Mouse (Mus musculus) midbrain, embryonic 10.5 days (tissue): ENCODE measurements around the gene Pax9. TPM values are rescaled to one million over a fixed set of nuclear protein-coding genes. Genes with fewer than 3 reads are reported as not detected.

Source experiments
- DNase-seq: peaks from one replicate; pipeline ENCODE4 v3.0.0-alpha.2; 2017; ENCODE audit warnings: low spot score
- H3K27ac ChIP-seq: fragments of 300-500 bp; sonication (generic); replicated peaks from 2 replicates; pipeline ENCODE4 v1.5.1; 2016; ENCODE audit warnings: mild to moderate bottlenecking
- H3K27me3 ChIP-seq: fragments of 300-500 bp; sonication (generic); 2 replicates; pipeline ENCODE4 v1.6.1; 2016; ENCODE audit warnings: low read depth, mild to moderate bottlenecking; ENCODE audit not compliant: poor library complexity, severe bottlenecking
- H3K36me3 ChIP-seq: fragments of 300-500 bp; sonication (generic); 2 replicates; pipeline ENCODE4 v1.6.1; 2016; ENCODE audit warnings: mild to moderate bottlenecking, moderate library complexity
- H3K4me1 ChIP-seq: fragments of 300-500 bp; sonication (generic); 2 replicates; pipeline ENCODE4 v1.6.1; 2016
- H3K4me3 ChIP-seq: fragments of 300-500 bp; sonication (generic); 2 replicates; pipeline ENCODE4 v1.5.1; 2016; ENCODE audit warnings: mild to moderate bottlenecking, moderate library complexity
- H3K9me3 ChIP-seq: fragments of 300-500 bp; sonication (generic); replicated peaks from 2 replicates; pipeline ENCODE4 v1.6.1; 2016; ENCODE audit warnings: mild to moderate bottlenecking
- WGBS: fragments of 180-500 bp; shearing (Covaris S2); methylation state at CpG from one replicate; pipeline ENCODE4 v1.1.7; 2016; 5-methylcytosine and 5-hydroxymethylcytosine counted together
- polyA plus RNA-seq: library from polyadenylated mRNA; unstranded; fragments of >200 nt; fragmentation: Nextera tagmentation; extraction: Ambion mirVana; gene quantifications from 2 replicates; pipeline ENCODE4 v1.2.1, GENCODE M21; 2016

The Pax9 gene
- polyA plus RNA-seq, 1 experiment from 2014 or later, result 0.63 TPM

DNA sequence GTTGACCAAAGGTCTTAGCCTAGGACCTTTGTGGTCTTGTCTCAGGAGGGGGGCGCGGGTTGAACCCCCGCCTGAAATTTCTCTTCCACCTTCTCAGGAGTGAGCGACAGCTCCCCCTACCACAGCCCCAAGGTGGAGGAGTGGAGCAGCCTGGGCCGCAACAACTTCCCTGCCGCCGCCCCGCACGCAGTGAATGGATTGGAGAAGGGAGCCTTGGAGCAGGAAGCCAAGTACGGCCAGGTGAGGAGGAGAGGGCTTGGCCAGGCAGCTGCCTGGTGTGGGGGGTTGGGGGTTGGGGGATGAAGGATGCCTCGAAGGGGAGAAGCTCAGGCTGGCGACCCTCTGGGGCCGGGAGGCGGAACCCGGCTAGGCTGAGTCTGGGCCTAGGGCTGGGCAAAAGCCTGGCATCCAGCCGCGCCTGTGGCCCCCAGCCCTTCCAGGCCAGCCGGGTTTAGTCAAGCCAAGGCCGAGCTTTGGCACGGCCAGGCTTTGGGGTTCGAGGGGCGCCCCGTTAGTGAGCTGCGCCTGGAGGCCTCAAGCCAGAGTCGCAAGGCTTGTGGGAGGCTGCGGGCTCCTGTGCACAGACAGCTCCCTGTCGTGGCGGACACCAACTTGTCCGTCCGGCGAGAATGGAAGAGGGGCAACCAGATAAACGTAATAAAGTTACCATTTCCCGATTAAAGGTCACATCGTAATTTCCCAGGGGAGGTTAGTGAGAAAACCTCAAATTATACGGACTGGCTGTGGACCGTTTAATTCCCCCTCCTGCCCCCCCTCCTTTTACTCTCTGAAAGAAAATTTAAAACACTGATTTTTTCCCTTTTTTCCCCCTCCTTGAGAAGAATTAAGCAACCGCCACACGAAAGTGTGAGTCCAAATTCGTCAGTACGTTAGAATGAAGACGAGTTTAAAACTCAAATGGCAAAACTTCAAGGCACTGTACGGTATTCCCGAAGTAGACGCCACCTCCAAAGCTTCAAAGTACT lies 8.6 kb downstream of the Pax9 start:
- Histone ChIP-seq H3K9me3 (no peaks in the 10 kb centered on the region), H3K36me3 (no peaks in the 10 kb centered on the region), H3K27ac (no peak overlapping the region), H3K4me3 (peak overlapping the region; percentile 29; the same call in 1 of the 2 replicates), H3K27me3 (peaks cover 100% of the 10 kb centered on the region), H3K4me1 (peaks cover 43% of the 10 kb centered on the region)
- WGBS, result 2% methylated on average over 44 of the region's 44 CpGs
- peak; percentile 68 for DNase-seq

DNA sequence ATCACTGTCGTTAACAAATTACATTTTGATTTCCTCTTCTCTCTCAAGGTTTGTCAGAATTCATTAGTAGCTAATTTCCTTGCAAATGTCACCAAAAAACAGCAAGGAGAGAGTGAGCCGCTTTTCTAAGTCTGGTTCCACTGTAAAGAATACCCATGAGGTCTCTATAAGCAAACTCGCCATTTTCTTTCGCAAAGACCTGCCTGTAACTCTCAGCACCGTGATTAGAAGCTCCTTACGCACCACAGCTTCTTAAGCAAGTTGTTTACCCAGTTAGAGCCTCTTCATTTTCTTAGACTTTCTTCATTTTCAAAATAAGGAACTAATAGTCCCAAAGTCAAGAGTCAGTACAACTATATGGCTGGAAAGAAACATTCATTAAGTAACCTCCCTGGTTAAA lies 9.4 kb downstream of the Pax9 start:
- DNase-seq, result no peak
- Histone ChIP-seq H3K27ac (no peak overlapping the region), H3K36me3 (no peaks in the 10 kb centered on the region), H3K4me3 (no peak overlapping the region), H3K4me1 (peaks cover 40% of the 10 kb centered on the region), H3K27me3 (peaks cover 100% of the 10 kb centered on the region), H3K9me3 (no peaks in the 10 kb centered on the region)
- 5% methylated on average over 6 of the region's 6 CpGs for WGBS

DNA sequence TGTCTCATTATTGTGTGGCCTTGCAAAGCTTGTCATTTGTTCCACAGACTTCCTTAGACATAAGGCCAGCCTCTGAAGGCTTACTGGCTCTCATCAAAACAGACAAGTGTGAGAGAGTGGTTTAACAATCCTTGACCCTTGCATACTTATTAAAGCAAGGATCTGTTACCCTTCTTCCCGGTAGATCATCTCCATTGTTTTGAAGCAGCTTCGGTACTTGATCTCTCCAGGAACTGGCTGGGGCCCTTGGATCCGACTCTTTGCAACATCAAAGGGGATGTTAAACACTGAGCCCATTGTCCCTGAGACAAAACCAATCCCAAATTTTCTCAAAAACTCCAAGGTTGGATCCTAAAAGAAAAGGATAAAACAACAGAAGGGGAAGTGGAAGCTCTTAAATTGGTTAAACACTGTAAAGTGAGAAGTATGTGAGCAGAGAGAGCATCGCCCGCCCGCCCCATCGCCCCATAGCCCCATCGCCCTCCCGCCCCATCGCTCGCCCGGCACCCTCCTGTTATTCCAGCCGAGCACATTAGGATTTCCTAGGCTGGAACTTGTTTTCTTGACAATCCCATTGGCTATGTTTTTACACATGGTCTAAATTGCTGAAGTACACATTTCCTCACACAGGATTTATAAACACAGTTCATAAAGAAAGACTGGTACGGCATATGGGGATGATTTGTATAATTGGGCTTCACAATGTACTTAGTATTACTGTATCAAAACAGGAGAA lies 26.6 kb downstream of the Pax9 start:
- DNase-seq, result peak; percentile 27
- Histone ChIP-seq H3K27ac (no peak overlapping the region), H3K9me3 (no peaks in the 10 kb centered on the region), H3K27me3 (peaks cover 84% of the 10 kb centered on the region), H3K4me1 (peaks cover 33% of the 10 kb centered on the region), H3K4me3 (peak overlapping the region; percentile 9; the same call in 1 of the 2 replicates), H3K36me3 (no peaks in the 10 kb centered on the region)
- 7% methylated on average over 14 of the region's 14 CpGs for WGBS

DNA sequence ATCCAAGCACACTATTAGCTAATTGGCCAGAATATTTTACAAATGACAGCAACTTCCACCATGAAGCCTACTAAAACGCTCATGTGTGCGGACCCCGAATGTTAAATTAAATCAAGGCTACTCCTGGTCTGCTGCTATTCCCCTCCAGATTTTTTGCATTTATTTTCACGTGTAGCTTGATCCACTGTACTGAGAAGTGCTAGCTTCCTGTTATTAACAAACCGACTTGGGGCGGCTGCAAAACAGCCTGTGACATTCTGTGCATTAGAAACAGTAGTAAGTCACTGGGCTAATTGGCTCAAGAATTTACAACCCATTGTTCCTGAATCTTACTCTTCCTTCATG lies 27.1 kb downstream of the Pax9 start:
- no peak for DNase-seq
- Histone ChIP-seq H3K27me3 (peaks cover 82% of the 10 kb centered on the region), H3K4me3 (no peak overlapping the region), H3K36me3 (no peaks in the 10 kb centered on the region), H3K4me1 (peaks cover 33% of the 10 kb centered on the region), H3K27ac (no peak overlapping the region), H3K9me3 (no peaks in the 10 kb centered on the region)
- WGBS, result 28% methylated on average over 6 of the region's 6 CpGs

DNA sequence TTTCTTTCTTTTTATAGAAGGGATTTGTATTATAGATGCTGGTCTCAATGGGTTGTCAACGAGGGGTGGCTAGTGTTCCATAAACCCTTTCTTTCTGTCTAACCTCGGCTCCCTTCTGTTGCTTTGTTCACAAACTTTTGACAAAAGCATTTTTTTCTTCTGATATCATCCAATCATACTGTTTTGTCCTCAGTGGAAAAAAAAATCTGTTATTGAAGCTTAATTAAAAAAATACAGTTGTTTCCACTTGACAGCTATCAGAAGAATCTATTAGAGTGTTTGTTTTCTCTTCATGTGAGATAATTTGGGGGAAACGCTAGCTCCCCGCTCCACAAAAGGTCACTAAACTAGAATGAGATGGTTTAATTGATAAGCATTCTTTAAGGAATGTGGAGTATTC lies 36.1 kb downstream of the Pax9 start:
- Histone ChIP-seq H3K27ac (no peak overlapping the region), H3K9me3 (no peaks in the 10 kb centered on the region), H3K4me1 (no peaks in the 10 kb centered on the region), H3K36me3 (no peaks in the 10 kb centered on the region), H3K4me3 (no peak overlapping the region), H3K27me3 (peaks cover 4% of the 10 kb centered on the region; the same call in 1 of the 2 replicates)
- no peak for DNase-seq
- WGBS, result 65% methylated on average over 4 of the region's 4 CpGs

DNA sequence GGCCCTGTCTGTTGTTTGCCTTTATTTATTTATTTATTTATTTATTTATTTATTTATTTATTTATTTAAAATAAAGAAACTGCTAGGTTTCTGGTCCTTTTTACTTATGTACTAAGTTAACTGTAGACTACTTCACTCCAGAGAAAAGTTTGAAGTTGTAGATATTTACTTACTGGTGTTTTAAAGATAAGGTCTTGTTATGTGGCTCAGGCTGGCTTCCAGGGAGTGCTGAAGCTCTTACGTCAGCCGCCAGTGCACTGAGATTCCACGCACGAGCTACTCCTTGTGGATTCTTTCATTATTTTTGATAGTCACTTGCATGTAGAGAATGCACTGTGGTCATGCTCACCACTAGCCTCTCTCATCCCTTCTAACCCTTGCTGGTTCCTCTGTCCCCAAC lies 45.5 kb downstream of the Pax9 start:
- Histone ChIP-seq H3K27ac (no peak overlapping the region), H3K4me3 (no peak overlapping the region), H3K9me3 (no peaks in the 10 kb centered on the region), H3K27me3 (no peaks in the 10 kb centered on the region), H3K4me1 (no peaks in the 10 kb centered on the region), H3K36me3 (no peaks in the 10 kb centered on the region)
- WGBS, result 89% methylated on average over 4 of the region's 4 CpGs
- DNase-seq, result no peak

Other genes starting within 250 kb of the Pax9 start
- 9.1 and 9.4 TPM in 2 replicates for gene Nkx2-1, start 154.9 kb upstream of the Pax9 start, polyA plus RNA-seq
- gene Nkx2-9, start 78.5 kb upstream of the Pax9 start, polyA plus RNA-seq, result 24.8 and 28.3 TPM in 2 replicates